Mouse (Mus musculus) forebrain, embryonic 14.5 days (tissue): ENCODE data around the gene Kiss1r. TPM values are rescaled to one million over a fixed set of nuclear protein-coding genes. Genes with fewer than 3 reads are reported as not detected.

Source experiments
- ATAC-seq: fragments of 200-750 bp; cut with Nextera tagmentation; 2 replicates; pipeline ENCODE4 v1.8.0; 2017; ENCODE audit warnings: mild to moderate bottlenecking, moderate library complexity
- DNase-seq: peaks from one replicate; pipeline ENCODE4 v3.0.0-alpha.2; 2015; ENCODE audit warnings: low spot score
- H3K27ac ChIP-seq: fragments of 300-500 bp; sonication (generic); 2 replicates; pipeline ENCODE4 v1.5.1; 2014; ENCODE audit warnings: low read depth, mild to moderate bottlenecking, control low read depth, low read length, moderate library complexity
- H3K27me3 ChIP-seq: fragments of 300-500 bp; sonication (generic); replicated peaks from 2 replicates; pipeline ENCODE4 v1.6.1; 2014; ENCODE audit warnings: low read length, control low read depth, mixed read lengths; ENCODE audit not compliant: control insufficient read depth, insufficient read depth
- H3K36me3 ChIP-seq: fragments of 300-500 bp; sonication (generic); 2 replicates; pipeline ENCODE4 v1.6.1; 2014; ENCODE audit warnings: low read length, control low read depth; ENCODE audit not compliant: control insufficient read depth, insufficient read depth
- H3K4me1 ChIP-seq: fragments of 300-500 bp; sonication (generic); 2 replicates; pipeline ENCODE4 v1.6.1; 2014; ENCODE audit warnings: antibody characterized with exemption, low read length, control low read depth; ENCODE audit not compliant: control insufficient read depth, insufficient read depth
- H3K4me2 ChIP-seq: fragments of 300-500 bp; sonication (generic); 2 replicates; pipeline ENCODE4 v1.6.1; 2014; ENCODE audit warnings: mild to moderate bottlenecking, control low read depth, low read length
- H3K4me3 ChIP-seq: fragments of 300-500 bp; sonication (generic); 2 replicates; pipeline ENCODE4 v1.5.1; 2014; ENCODE audit warnings: low read depth, low read length, control low read depth
- H3K9ac ChIP-seq: fragments of 300-500 bp; sonication (generic); 2 replicates; pipeline ENCODE4 v1.6.1; 2014; ENCODE audit warnings: mild to moderate bottlenecking, low read length, control low read depth, moderate library complexity
- H3K9me3 ChIP-seq: fragments of 300-500 bp; sonication (generic); replicated peaks from 2 replicates; pipeline ENCODE4 v1.6.1; 2016; ENCODE audit warnings: low read length, control low read depth, mixed read lengths; ENCODE audit not compliant: control insufficient read depth
- WGBS: fragments of 180-500 bp; shearing (Covaris S2); extraction: QIAGEN DNeasy Blood & Tissue Kit; methylation state at CpG from one replicate; pipeline ENCODE4 v1.1.7; 2014; 5-methylcytosine and 5-hydroxymethylcytosine counted together
- polyA plus RNA-seq: library from polyadenylated mRNA; unstranded; fragments of >200 nt; fragmentation: Nextera tagmentation; extraction: Ambion mirVana; gene quantifications from 2 replicates; pipeline ENCODE4 v1.2.1, GENCODE M21; 2014

Gene Kiss1r
- polyA plus RNA-seq, 1 experiment from 2014 or later: 1.6 TPM

DNA sequence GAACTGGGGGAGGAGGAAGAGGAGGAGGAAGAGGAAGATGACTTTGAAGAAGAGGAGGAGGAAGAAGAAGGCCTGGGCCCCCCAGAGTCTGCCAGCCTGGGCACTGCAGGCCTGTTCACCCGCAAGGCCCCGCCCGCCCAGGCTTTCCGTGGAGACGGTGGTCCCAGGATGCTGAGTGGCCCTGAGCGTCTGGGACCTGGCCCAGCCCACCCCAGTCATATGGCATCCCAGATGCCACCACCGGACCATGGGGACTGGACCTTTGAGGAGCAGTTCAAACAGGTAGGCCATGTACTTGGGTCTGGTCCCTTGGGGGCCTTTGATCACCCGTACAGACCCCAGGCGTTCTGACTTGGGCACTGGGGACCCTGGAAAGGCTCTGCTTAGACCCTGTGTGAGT, 15.0 kb downstream of the Kiss1r start:
- 90% methylated on average over 9 of the region's 9 CpGs for WGBS
- no peak overlapping the region for H3K27ac ChIP-seq
- peaks cover 6% of the 10 kb centered on the region; the same call in 1 of the 2 replicates for H3K4me1 ChIP-seq

DNA sequence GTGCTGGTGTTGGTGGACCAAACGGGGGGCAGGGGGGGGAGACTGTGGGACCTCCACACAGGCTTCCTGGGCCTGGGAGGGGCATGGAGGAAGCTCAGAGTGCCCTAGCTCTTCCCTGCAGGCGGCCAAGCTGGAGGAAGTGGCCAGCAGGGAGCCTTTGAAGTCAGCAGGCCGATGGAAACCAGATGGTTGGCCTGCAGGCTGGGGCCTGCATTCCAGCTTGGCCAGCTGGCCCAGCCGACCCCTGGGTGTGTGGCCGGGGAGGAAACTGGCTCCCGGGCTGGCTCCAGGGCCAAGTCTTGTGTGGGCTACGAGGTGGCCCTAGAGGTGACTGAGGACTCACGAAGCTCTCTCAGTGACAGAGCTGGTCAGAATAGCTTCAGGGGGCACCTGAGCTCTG, 16.0 kb downstream of the Kiss1r start:
- H3K4me2 ChIP-seq: no peak overlapping the region
- H3K36me3 ChIP-seq: peaks cover 19% of the 10 kb centered on the region; the same call in 1 of the 2 replicates
- peaks cover 10% of the 10 kb centered on the region; the same call in 1 of the 2 replicates for H3K4me1 ChIP-seq

More for the DNA sequence above, 15.0 kb downstream of the Kiss1r start:
- H3K9ac ChIP-seq: no peak overlapping the region
- ATAC-seq (no peak), DNase-seq (no peak)
- no peak overlapping the region for H3K4me2 ChIP-seq
- no peak overlapping the region for H3K4me3 ChIP-seq
- no peaks in the 10 kb centered on the region for H3K9me3 ChIP-seq
- peaks cover 18% of the 10 kb centered on the region; the same call in 1 of the 2 replicates for H3K36me3 ChIP-seq
- H3K27me3 ChIP-seq: no peaks in the 10 kb centered on the region

DNA sequence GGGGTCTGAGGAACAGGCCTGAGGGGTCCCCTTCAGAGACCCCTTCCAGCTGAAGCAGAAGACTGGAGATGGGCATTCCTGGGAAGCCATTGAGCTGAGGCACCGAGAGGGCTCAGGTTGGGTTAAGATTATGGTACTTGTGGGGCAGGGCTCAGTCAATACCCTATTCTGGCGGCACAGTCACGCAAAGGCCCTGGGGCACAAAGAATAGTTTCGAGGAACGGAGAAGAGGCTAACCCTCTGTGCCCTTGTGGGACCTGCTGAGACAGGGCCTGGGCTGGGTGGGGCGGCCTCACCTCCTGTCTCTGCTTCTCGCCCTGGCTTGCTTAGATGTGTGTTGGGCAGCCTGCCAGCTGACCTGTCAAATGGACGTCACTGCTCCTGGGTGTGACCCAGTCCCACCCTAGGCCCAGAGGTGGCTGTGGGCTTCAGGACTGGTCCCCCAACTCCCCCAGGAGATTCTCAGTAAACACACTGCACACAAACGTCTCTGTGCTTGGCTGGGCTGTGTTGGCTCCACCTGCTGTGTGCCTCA, 16.4 kb downstream of the Kiss1r start:
- Histone ChIP-seq H3K4me3 (no peak overlapping the region), H3K4me2 (no peak overlapping the region), H3K9ac (no peak overlapping the region), H3K27ac (no peak overlapping the region; the same call in 1 of the 2 replicates), H3K27me3 (no peaks in the 10 kb centered on the region), H3K36me3 (peaks cover 20% of the 10 kb centered on the region; the same call in 1 of the 2 replicates), H3K9me3 (no peaks in the 10 kb centered on the region), H3K4me1 (peaks cover 10% of the 10 kb centered on the region; the same call in 1 of the 2 replicates)
- ATAC-seq (no peak), DNase-seq (no peak)
- WGBS: 72% methylated on average over 9 of the region's 9 CpGs

More for the DNA sequence above, 16.0 kb downstream of the Kiss1r start:
- WGBS: 32% methylated on average over 8 of the region's 8 CpGs
- Histone ChIP-seq H3K27ac (no peak overlapping the region; the same call in 1 of the 2 replicates), H3K4me3 (no peak overlapping the region), H3K27me3 (no peaks in the 10 kb centered on the region), H3K9me3 (no peaks in the 10 kb centered on the region), H3K9ac (no peak overlapping the region)
- ATAC-seq (no peak), DNase-seq (no peak)

DNA sequence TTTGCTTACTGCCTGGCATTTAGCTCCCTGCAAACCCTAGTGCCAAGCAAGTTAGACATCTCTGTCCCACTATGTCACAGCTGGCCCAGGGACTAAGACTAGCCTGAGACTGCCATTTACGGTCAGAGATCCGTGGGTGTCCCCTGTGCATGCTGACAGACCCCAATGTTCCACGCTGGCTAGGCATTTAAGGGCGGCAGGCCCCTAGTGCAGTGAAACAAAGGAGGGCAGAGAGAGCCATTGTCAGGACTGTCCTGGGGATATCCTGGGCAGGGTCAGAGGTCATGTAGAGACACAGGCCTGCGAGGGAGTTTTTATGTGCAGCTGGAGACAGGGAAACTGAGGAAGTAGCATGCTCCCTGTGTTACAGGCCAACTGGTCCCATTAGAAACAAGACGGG, 17.1 kb downstream of the Kiss1r start:
- Histone ChIP-seq H3K36me3 (peaks cover 20% of the 10 kb centered on the region; the same call in 1 of the 2 replicates), H3K27me3 (no peaks in the 10 kb centered on the region), H3K4me2 (no peak overlapping the region), H3K4me1 (peaks cover 9% of the 10 kb centered on the region; the same call in 1 of the 2 replicates), H3K4me3 (no peak overlapping the region), H3K9me3 (no peaks in the 10 kb centered on the region), H3K9ac (no peak overlapping the region), H3K27ac (peak overlapping the region; percentile 35; the same call in 1 of the 2 replicates)
- ATAC-seq (no peak), DNase-seq (no peak)
- WGBS: 39% methylated on average over 6 of the region's 6 CpGs

DNA sequence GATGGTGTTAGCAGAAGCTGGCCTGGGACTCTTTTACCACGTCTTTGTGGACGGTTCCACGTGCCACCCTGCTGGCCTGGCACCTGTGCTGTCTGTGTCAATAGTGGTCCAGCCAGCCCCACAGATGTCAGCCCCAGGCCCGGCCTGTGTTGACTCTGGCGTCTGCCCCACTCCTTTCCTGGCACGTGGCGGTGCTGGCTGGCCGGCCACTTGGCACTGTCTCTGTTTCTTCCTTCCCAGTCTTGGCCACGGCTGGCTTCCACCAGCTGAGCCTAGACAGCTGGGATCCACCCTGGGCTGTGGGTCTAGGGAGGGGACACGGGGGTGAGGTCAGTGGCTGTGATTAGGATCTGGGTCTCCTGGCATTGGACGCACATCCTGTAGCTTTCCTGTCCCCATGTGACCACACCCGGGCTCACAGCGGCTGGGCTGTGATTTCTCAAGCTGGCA, 17.5 kb downstream of the Kiss1r start:
- H3K27ac ChIP-seq: peak overlapping the region; percentile 35; the same call in 1 of the 2 replicates
- H3K4me2 ChIP-seq: no peak overlapping the region
- ATAC-seq: peak; percentile 49
- no peaks in the 10 kb centered on the region for H3K27me3 ChIP-seq
- peaks cover 5% of the 10 kb centered on the region; the same call in 1 of the 2 replicates for H3K4me1 ChIP-seq
- 66% methylated on average over 13 of the region's 13 CpGs for WGBS
- H3K9me3 ChIP-seq: no peaks in the 10 kb centered on the region
- DNase-seq: peak; percentile 44
- H3K4me3 ChIP-seq: no peak overlapping the region
- H3K9ac ChIP-seq: no peak overlapping the region
- peaks cover 20% of the 10 kb centered on the region; the same call in 1 of the 2 replicates for H3K36me3 ChIP-seq

DNA sequence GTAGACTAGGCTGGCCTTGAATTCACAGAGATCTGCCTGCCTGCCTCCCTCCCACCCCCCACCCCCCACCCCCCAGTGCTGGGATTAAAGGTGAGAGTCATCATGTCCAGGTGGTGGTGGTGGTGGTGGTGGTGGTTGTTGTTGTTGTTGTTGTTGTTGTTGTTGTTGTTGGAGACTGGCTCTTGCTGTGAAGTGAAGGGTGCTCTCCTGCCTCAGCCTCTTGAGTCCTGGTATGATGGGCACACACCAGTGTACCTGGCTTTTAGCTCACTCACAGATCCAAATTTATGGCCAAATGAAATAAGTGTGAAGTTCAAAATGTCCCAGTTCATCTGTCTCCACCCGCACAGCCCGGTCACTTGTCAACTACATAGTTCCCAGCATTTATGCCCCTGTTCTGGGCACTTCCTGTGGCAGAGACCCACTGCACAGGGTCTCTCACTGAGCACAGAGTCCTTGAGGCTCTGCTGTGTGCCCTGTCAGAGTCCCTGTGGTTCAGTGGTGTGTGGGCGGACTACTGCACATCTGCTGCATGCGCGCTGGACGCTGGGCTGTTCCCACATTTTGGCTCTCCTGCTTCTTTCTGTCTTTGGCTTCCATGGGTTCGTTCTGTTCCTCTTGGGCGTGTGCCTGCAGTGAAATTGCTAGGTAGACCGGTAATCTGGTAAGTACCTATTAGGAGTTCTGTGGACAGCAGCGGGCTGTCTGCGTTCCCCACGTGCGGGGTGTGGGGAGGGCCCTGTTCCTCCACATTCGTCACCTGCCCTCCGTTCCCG, 18.2 kb downstream of the Kiss1r start:
- WGBS: 90% methylated on average over 16 of the region's 16 CpGs
- H3K27ac ChIP-seq: 0 out of 2 replicates have a peak overlapping the region, but pooled peaks have one; percentile 35
- H3K9me3 ChIP-seq: no peaks in the 10 kb centered on the region
- DNase-seq (no peak), ATAC-seq (no peak)
- no peak overlapping the region for H3K4me2 ChIP-seq
- no peak overlapping the region for H3K9ac ChIP-seq
- H3K36me3 ChIP-seq: peaks cover 20% of the 10 kb centered on the region; the same call in 1 of the 2 replicates
- no peak overlapping the region for H3K4me3 ChIP-seq
- no peaks in the 10 kb centered on the region for H3K27me3 ChIP-seq
- H3K4me1 ChIP-seq: peaks cover 4% of the 10 kb centered on the region; the same call in 1 of the 2 replicates

DNA sequence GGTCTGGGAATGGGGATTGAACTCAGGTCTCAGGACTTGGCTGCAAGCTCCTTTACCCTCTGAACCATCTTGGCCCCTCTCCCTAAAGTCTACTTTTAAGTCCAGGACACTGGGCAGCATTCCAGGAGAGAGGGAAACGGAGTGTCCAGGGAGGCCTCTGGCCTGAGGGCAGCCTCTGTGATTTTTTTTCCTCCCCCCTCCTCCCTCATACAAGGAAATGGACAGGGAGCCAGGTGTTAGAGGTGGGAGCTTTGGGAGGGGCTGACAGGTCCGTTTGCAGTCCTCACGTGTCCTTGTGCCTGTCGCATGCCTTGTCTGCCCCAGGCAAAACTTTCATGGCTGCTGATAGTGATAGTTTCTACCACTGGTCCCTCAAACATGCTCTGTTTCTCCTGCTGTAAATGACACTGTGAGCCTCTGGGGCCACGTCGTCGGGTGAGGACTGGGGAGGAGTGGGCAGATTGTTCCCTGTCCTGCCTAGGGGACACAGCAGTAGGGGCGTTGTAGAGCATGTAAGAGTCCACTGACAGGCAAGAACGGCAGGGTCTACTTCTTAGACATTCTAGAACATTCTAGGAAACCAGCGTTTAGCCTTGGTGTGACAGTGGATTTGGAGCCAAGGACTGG, 19.6 kb downstream of the Kiss1r start:
- Histone ChIP-seq H3K9ac (0 out of 2 replicates have a peak overlapping the region, but pooled peaks have one; percentile 29), H3K27me3 (no peaks in the 10 kb centered on the region), H3K4me3 (no peak overlapping the region), H3K36me3 (peaks cover 16% of the 10 kb centered on the region; the same call in 1 of the 2 replicates), H3K9me3 (no peaks in the 10 kb centered on the region), H3K4me2 (no peak overlapping the region), H3K4me1 (peaks cover 4% of the 10 kb centered on the region; the same call in 1 of the 2 replicates), H3K27ac (no peak overlapping the region)
- 80% methylated on average over 10 of the region's 10 CpGs for WGBS
- DNase-seq (no peak), ATAC-seq (no peak)

DNA sequence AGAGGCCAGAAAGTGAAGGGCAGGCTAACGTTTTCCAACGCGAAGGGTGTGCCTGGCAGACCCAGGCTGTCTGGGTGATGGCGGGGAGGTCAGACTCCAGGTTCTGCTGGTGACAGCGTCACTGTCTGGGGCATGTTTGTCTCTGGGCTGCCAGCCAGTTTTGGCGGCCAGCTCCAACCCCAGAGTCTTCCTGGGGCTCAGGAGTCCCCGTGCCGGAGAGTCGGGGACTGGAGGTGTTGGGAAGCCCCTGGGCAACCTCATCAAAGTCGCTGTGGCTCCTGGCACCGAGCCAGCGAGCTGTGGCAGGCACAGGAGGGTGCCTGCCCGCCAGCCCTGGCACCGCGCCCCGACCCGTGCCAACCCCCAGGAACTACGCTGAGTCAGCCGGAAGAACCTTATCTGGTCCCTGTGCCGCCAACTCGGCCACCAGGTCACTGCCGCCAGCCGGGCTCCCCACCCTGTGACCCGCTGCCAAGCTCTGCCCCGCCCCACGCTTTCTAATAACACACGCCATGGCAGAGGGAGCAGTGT, 20.2 kb downstream of the Kiss1r start:
- 0 out of 2 replicates have a peak, but pooled peaks have one; percentile 8 for ATAC-seq
- 56% methylated on average over 27 of the region's 27 CpGs for WGBS

More for the DNA sequence above, 20.2 kb downstream of the Kiss1r start:
- peaks cover 4% of the 10 kb centered on the region; the same call in 1 of the 2 replicates for H3K4me1 ChIP-seq
- no peak overlapping the region for H3K4me3 ChIP-seq
- no peaks in the 10 kb centered on the region for H3K27me3 ChIP-seq
- peaks cover 16% of the 10 kb centered on the region; the same call in 1 of the 2 replicates for H3K36me3 ChIP-seq
- H3K4me2 ChIP-seq: 0 out of 2 replicates have a peak overlapping the region, but pooled peaks have one; percentile 2
- DNase-seq: peak; percentile 33
- H3K27ac ChIP-seq: no peak overlapping the region
- no peaks in the 10 kb centered on the region for H3K9me3 ChIP-seq
- peak overlapping the region; percentile 29 for H3K9ac ChIP-seq
